ENCODE assay signal across 8 mouse cellular contexts in the genomic region with DNA sequence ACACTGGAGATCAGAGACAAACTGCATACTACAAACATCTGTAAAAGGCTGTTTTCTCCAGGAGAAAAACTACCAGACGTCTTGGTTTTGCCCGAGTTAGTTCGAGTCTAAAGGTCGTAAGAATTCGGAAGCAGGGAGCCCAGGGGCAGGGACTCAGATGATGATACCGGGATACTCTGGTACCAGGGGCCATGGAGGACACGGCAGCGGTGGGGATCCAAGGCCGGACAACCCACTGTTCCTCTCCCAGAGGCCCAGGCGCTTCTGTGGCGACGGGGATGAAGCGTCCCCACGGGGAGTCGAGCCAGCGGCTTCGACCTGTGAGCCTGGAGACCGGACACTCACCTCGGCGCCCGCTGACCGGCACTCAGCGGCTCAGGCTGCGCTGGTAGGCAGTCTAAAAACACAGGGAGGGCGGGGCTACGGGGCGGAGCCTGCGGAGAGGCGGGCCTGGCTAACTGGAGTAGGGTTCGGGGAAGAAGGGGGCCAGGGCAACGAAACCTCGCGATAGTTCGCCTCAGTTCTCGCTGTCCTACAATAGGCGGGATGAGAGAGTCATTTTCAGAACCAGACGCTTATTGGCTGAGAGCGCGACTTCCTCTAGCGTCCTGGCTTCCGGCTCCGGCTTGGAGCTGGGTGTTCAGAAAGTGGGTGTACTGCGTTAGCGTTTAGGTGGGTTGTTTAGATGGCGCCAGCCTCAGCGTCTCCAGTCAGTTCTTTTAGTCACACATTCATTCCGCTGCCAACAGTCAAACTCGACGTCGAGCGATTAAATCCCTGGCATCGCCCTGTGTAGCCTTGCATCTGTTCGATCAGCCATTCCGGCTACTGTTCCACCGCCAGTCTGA. TPM values are rescaled to one million over a fixed set of nuclear protein-coding genes. Genes with fewer than 3 reads are reported as not detected.
A peak's percentile ranks its signal among the peaks of the same experiment; 100 is the strongest.
DNase-seq lines count a peak whose midpoint lies in the region; ATAC-seq lines count a peak whose summit lies in the region.

TSS of gene Lrrc28 (minus strand) at position 436 of the 848 bp plus-strand sequence.

- H3K27me3 ChIP-seq in hindbrain, embryonic 11.5 days (ENCODE audit: control insufficient read depth, insufficient read depth, low read length): no peaks in the 10 kb centered on the region

- H3K4me2 ChIP-seq in hindbrain, embryonic 11.5 days (replicated peaks; ENCODE audit: low read depth, low read length): peak within 1 kb of the TSS; percentile 71

- no peaks in the 10 kb centered on the region for H3K36me3 ChIP-seq in hindbrain, embryonic 11.5 days (ENCODE audit: control insufficient read depth, insufficient read depth, low read length)

- peak; percentile 99 for DNase-seq in Muller cell, postnatal 12 days (ENCODE audit: inconsistent ontology term)
- DNase-seq in cerebellum, adult 9-11 months: peak; percentile 99
- DNase-seq in frontal cortex, adult 2 months (ENCODE audit: extremely low spot score in 1 of 2, low spot score in 1 of 2): peak; percentile 99 to 100
- DNase-seq in hindbrain, embryonic 11.5 days (ENCODE audit: low spot score): peak; percentile 99
- peak; percentile 99 for DNase-seq in layer of hippocampus, postnatal 10 days (ENCODE audit: low spot score in 2 of 2)
- DNase-seq in lung, postnatal 10 days: peak; percentile 100
- DNase-seq in ovary, postnatal 36 days (ENCODE audit: low spot score): peak; percentile 98
- DNase-seq in thymus, postnatal 25 days: peak; percentile 98

- peak; percentile 98 for ATAC-seq in hindbrain, embryonic 11.5 days (ENCODE audit: low FRiP score)

- peak within 1 kb of the TSS; percentile 85 for H3K27ac ChIP-seq in hindbrain, embryonic 11.5 days (ENCODE audit: low read depth, low read length)

- no peaks in the 10 kb centered on the region for H3K4me1 ChIP-seq in hindbrain, embryonic 11.5 days (replicated peaks; ENCODE audit: control insufficient read depth, insufficient read depth, low read length)

- WGBS in hindbrain, embryonic 11.5 days: under 1% methylated on average over 52 of the region's 55 CpGs

- H3K4me3 ChIP-seq in hindbrain, embryonic 11.5 days (ENCODE audit: low read depth, low read length): peak within 1 kb of the TSS; percentile 57

- peak within 1 kb of the TSS; percentile 82 for H3K9ac ChIP-seq in hindbrain, embryonic 11.5 days (ENCODE audit: low read depth, low read length)

- no peaks in the 10 kb centered on the region for H3K9me3 ChIP-seq in hindbrain, embryonic 11.5 days (ENCODE audit: control insufficient read depth, low read length)

RNA-seq across cellular contexts. Expression of gene Lrrc28, which starts in this region (rescaled TPM):
- 32.6 and 37.4 TPM in 2 replicates for polyA plus RNA-seq in frontal cortex, adult 2 months (2012; rRNA removed)
- polyA plus RNA-seq in hindbrain, embryonic 11.5 days (2014; fragmentation: Nextera tagmentation; extraction: Ambion mirVana): 26.3 and 27.2 TPM in 2 replicates
- 10 to 100 TPM; 32.2 to 33.4 TPM for total RNA-seq in layer of hippocampus, postnatal 10 days (2021)

Comparison
In these comparisons a context has a peak if more than half of its experiments do, and no peak if none do; other contexts are left out.
1. Peak in every context shown above with its lines: DNase-seq, ATAC-seq, H3K4me3 ChIP-seq and H3K27ac ChIP-seq.